Mouse (Mus musculus) gastrocnemius, postnatal 10 days (tissue): Measurements from ENCODE around the gene Plekhg1. TPM values are rescaled to one million over a fixed set of nuclear protein-coding genes. Genes with fewer than 3 reads are reported as not detected.
A peak's percentile ranks its signal among the peaks of the same experiment; 100 is the strongest.

ENCODE experiments used
- DNase-seq: peaks from one replicate; pipeline ENCODE4 v3.0.0; 2021; ENCODE audit warnings: mixed read lengths
- total RNA-seq, 2 experiments: library from RNA; stranded (reverse); gene quantifications; 2 replicates each; pipeline ENCODE4 v1.2.3; 2021

Gene Plekhg1
- total RNA-seq, 2 experiments from 2014 or later = 13.3 to 16.3 TPM

- no peak for DNase-seq
Measured at GRCm38 (mm10) chr10:3741791-3742190, 1.6 kb downstream of the Plekhg1 start.

DNA sequence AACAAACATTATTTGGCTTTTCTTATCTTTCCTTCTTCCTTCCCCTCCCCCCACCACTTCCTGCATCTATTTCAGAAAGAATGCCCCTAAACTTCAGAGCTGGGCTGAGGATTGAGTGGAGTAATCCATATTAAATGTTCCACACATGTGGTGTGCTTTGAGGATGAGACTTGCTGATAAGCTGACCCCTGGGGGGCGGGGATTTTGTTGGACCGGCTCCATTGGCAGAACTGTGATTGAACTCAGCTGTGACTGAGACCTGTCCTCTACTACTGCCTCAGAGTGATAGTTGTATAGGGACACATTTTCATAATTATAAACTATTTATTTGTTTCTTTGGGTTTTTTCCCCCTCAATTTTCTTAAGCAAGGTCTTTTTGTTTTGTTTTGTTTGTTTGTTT, 2.9 kb downstream of the Plekhg1 start:
- DNase-seq = peak; percentile 18

DNA sequence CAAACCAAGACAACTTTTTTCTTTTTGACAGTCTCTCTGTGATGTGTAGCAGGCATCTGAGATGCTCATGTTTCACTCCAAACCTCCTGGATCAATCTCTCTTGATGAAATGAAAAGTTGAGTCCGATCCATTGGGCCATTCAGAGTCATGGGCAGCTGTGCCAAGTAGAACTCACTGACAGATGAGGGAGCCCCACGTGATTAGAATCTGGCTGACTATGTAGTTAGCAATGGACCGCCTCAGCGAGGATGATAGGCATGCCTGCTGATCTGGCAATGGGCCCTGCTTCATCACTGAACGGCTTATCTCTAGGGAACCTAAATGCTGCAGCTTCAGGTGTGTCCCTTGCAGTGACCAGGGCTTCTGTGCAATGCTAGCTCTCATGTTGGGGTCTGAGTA, 3.7 kb downstream of the Plekhg1 start:
- DNase-seq = no peak

GRCm38 (mm10) chr10:3746794-3747518, 6.8 kb downstream of the Plekhg1 start:
- no peak for DNase-seq

DNA sequence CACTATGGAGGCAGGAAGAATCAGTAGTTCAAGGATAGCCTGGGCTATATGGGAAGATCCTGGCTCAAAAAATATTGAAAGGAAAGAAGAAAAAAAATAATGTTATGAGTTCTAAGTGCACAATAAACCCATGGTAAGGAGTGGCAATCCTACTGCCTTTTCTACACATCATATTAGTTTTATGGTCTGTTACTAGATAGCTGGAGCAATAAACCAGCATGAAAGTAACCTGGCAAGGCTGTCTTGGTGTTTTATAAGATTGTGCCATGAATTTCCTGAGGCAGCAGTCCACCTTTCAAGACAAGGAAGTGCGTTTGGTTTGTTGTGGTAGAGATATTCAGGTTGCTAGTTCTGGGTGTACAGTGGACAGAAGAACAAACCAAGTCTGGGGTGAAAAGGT, 9.4 kb downstream of the Plekhg1 start:
- DNase-seq = no peak

GRCm38 (mm10) chr10:3761992-3762391, 21.8 kb downstream of the Plekhg1 start:
- DNase-seq = no peak

DNA sequence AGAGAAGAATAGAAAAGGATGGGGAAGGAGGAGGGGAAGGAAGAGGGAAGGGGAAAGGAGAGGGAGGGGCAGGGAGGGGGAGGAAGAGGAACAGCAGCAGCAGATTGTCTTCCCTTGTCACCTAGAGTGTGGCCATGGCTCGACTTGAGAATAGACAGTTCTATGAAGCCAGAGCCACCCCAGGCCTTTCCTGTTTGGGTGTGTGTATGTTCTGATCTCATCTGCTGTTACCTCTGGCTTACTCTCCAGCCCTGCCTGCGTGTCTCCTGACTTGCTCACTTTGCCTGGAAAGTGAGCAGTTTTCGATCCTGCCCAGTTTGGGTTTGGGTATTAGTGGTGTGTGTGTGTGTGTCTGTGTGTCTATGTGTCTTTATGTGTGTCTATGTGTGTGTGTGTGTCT, 23.0 kb downstream of the Plekhg1 start:
- no peak for DNase-seq

- DNase-seq = no peak
Measured at GRCm38 (mm10) chr10:3769131-3769530, 29.0 kb downstream of the Plekhg1 start.

GRCm38 (mm10) chr10:3774330-3774729, 34.2 kb downstream of the Plekhg1 start:
- no peak for DNase-seq

- DNase-seq = no peak
Measured at GRCm38 (mm10) chr10:3776761-3777160, 36.6 kb downstream of the Plekhg1 start.

DNA sequence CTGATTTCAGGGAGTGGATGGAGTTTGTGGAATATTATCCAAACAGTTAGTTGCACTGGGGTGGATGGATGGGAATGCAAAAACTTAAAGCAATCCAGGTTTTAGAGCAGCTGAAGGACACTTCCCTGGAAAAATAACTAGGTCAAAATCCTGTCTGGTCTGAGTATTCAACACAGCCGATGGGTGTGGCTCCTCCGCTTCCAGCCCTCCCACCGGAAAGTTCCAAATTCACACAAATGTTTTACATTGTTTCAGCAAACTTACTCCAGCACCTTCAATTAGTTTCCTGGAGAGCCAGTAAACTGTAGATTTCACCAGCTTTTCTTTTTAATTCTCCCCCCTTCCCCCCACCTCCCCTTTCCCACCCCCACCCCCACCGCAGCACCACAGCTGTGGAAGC, 45.2 kb downstream of the Plekhg1 start:
- DNase-seq = no peak

GRCm38 (mm10) chr10:3786531-3786930, 46.4 kb downstream of the Plekhg1 start:
- no peak for DNase-seq

- no peak for DNase-seq
Measured at GRCm38 (mm10) chr10:3787006-3787405, 46.8 kb downstream of the Plekhg1 start.

DNA sequence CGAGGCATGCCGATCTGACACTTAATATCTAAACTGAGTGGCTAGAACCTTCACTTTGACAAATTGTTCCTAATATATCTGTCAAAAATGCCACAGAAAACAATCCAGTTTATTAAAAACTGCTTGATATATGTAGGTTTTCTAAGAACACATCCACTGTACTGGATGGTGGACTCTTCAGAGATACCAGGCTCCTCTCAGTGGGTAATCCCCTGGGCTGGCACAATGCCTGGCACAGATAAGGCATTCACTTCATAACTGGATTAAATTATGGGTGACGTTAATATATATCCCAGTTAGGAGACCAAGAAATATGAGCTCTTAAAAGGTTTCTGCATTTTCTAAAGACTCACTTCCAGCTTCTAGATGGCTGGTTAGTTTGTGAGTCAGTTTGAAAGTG, 53.7 kb downstream of the Plekhg1 start:
- no peak for DNase-seq

DNA sequence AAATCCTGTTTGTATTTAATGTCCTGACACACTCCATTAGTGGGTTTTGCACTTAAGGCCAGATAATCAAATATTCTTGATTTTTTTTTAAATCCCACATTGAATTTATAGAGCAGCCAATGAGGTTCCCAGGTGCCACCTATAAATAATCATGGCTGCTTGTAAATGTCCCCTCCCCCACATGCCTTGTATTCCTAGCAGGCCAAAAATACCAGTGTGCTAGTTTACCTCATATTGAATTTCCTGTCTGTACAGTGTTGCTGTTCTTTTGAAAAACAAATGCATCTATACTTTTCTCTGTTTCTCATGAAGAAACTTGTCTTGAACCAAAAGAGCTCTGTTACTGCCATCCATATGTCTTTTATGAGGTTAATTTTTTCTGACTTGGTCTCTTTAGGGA, 59.3 kb downstream of the Plekhg1 start:
- DNase-seq = no peak

DNA sequence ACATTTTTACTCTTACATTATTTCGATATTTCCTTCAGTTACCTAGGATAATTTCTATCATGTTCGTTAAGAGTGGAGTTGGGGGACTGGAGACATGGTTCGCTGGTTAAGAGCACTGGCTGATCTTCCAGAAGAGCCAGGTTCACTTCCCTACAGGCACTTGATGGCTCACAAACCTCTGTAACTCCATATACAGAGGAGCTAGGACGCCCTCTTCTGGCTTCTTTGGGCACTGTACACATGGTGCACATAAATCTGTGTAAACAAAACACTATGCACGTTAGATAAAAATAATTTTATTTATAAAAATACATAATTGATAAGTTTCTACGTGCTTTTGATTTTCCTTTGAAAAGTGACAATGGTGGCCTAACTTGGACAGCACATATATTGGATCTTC, 61.1 kb downstream of the Plekhg1 start:
- no peak for DNase-seq

DNA sequence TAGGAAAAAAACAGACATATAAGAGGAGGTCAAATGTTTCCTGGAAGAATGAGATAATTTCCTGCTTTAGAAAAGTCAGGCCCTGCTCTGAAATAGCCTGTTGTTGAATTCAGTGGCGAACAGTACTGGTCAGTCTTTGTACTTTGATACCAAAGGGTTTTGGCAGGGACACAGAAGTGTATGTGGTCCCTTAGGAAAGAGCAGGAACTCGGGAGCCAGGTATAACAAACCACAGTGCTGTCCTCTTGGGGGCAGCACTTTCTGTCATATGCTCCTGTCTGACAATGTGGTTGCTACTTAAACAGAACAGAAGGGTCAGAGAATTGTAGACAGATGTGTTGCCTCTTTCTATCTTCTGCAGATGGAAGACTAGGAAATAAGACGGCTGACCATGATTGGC, 65.2 kb downstream of the Plekhg1 start:
- DNase-seq = no peak

- DNase-seq = no peak
Measured at GRCm38 (mm10) chr10:3807980-3808379, 67.8 kb downstream of the Plekhg1 start.

DNA sequence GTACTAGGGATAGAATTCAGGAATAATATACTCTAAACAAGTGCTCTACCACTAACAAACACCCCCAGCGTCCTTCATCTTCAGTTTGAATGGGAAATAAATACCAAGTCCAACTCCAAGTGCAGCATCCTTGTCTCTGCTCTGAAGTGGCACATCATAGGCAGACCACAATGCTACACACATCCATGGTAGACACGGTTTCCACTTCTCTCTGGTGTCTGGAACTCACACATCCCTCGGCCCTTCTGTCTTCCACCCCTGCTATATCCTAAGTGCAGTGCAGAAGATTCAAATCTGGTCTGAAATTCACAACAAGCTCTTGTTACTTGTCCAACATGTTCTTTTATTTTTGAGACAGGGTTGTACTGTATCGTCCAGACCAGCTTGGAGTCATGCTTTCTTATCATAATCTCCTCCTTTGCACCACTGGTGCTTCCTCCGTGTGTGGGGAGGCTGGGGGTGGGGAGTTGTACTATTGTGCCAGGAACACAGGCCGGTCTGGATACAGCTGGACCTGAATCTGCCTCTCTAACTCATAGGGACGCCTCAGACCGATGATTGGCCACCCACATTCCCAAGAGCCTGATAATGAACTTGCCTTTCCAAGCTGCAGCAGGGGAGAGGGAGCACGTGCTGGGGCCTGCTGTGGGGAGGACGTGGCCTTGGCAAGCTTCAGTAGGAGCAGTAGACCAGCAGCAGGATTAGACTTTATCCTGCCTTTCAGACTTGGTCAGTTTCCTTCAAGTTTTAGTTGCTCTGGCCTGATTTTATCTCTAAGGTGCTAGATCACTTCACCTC, 70.5 kb downstream of the Plekhg1 start:
- no peak for DNase-seq

DNA sequence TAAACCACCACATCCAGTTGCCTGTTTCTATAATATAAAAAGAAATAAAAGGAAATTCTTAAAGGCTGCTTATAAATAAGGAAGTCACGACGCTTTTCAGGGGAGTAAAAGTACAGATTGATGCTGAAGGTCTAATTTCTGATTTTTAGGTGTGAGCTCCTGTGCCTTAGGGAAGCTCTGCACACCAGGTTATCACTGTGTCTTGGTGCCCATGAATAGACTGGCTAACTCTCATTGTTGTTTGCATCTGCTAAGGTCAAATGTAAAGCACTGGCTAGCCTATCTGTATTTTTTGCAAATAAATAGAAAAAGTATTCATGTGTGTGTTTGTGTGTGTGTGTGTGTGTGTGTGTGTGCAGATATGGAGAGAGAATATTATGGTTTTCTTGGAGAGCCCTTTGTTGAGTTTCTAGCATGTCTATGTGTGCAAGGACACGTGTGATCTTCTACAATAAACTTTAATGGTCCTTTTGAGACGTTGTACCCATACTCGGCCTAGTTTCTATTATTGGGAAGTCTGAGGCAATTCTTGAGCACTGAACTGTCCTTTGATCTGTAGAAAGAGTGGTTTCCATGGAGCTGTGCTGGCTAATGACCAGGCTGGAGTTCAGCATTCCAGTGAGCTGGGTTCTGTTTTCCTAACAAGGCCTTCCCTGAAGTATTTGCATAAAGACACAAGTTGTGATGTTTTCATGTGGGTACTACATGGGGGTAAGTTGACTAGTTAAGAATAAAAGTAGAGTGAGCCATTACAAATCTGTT, 79.0 kb downstream of the Plekhg1 start:
- DNase-seq = no peak

- DNase-seq = no peak
Measured at GRCm38 (mm10) chr10:3823826-3824225, 83.7 kb downstream of the Plekhg1 start.

DNA sequence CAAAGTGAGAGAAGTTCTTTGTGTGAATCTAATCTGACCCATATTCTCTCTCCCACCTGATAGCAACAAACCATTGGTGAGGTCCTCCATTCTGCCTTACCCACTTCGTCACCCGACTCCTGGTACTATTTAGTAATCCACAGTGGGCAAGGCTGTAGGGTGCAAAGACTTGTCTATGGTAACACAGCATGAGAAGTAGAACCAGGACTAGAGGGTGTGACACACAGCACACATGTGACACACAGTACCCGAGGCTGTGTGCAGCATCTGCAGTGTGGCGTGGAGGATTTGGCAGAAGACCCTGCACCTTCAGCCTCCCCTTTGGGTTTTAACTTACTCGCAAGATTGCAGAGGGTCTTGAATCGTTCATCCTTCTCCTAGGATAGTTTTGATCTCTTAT, 85.9 kb downstream of the Plekhg1 start:
- no peak for DNase-seq

GRCm38 (mm10) chr10:3827368-3827767, 87.2 kb downstream of the Plekhg1 start:
- DNase-seq = no peak
